8 mouse cellular contexts compared by ENCODE assay signal in genomic region chr17:35980363-35980754, GRCm38 (mm10). TPM values are rescaled to one million over a fixed set of nuclear protein-coding genes. Genes with fewer than 3 reads are reported as not detected.
DNase-seq lines count a peak whose midpoint lies in the region; ATAC-seq and TF ChIP-seq lines count a peak whose summit lies in the region.

No protein-coding gene starts in this region.

- H3K4me3 ChIP-seq in intestine, embryonic 14.5 days (ENCODE audit: low read depth, low read length): peak overlapping the region; percentile 98
- H3K4me3 ChIP-seq in limb, embryonic 10.5 days: peak overlapping the region; percentile 95
- H3K4me3 ChIP-seq in testis, adult 2 months (ENCODE audit: control insufficient read depth, low read depth, low read length): peak overlapping the region; percentile 95

- peaks cover 47% of the 10 kb centered on the region for H3K36me3 ChIP-seq in intestine, embryonic 14.5 days (ENCODE audit: control insufficient read depth, insufficient read depth, low read length)
- H3K36me3 ChIP-seq in limb, embryonic 10.5 days: peaks cover 59% of the 10 kb centered on the region
- H3K36me3 ChIP-seq in testis, adult 2 months (ENCODE audit: control insufficient read depth, insufficient read depth, low read length): peaks cover 14% of the 10 kb centered on the region

- TF ChIP-seq POLR2A in testis, adult 2 months (IDR thresholded peaks at IDR 0.05; ENCODE audit: control insufficient read depth, low read depth, low read length): no peak; the same call in 1 of the 2 replicates

- H3K9me3 ChIP-seq in intestine, embryonic 14.5 days (ENCODE audit: control insufficient read depth, low read length): no peaks in the 10 kb centered on the region
- no peaks in the 10 kb centered on the region for H3K9me3 ChIP-seq in limb, embryonic 10.5 days (replicated peaks)

- DNase-seq in layer of hippocampus, adult 11-12 months (ENCODE audit: low spot score): peak; percentile 53
- no peak for DNase-seq in layer of hippocampus, adult 9-10 months (ENCODE audit: low spot score)
- DNase-seq in embryo, embryonic 10.5 days (ENCODE audit: low spot score): peak; percentile 54
- DNase-seq in gastrocnemius, postnatal 36 days: peak; percentile 24 to 49
- DNase-seq in intestine, embryonic 14.5 days (ENCODE audit: low spot score): peak; percentile 85
- DNase-seq in limb, embryonic 10.5 days (ENCODE audit: low spot score): no peak
- peak; percentile 37 for DNase-seq in mesoderm, embryonic 11.5 days (ENCODE audit: low read depth, low spot score)

- TF ChIP-seq CTCF in testis, adult 2 months (IDR thresholded peaks at IDR 0.05; ENCODE audit: control insufficient read depth, insufficient read depth, insufficient replicate concordance, low read depth, low read length): no peak

- WGBS in intestine, embryonic 14.5 days: 0% methylated on average over 29 of the region's 29 CpGs
- WGBS in limb, embryonic 10.5 days: 0% methylated on average over 26 of the region's 29 CpGs

- peak overlapping the region; percentile 74 for H3K9ac ChIP-seq in intestine, embryonic 14.5 days (ENCODE audit: low read length)

- intact Hi-C loops in gastrocnemius, postnatal 36 days (cut with DNase I): no loop called here

- H3K27ac ChIP-seq in intestine, embryonic 14.5 days (ENCODE audit: low read depth): peak overlapping the region; percentile 98
- H3K27ac ChIP-seq in limb, embryonic 10.5 days: peak overlapping the region; percentile 95
- H3K27ac ChIP-seq in testis, adult 2 months (ENCODE audit: control insufficient read depth, insufficient read depth, low read depth, low read length): peak overlapping the region; percentile 90

- peaks cover 15% of the 10 kb centered on the region for H3K4me1 ChIP-seq in intestine, embryonic 14.5 days (replicated peaks; ENCODE audit: control insufficient read depth, insufficient read depth, low read length)
- peaks cover 22% of the 10 kb centered on the region for H3K4me1 ChIP-seq in limb, embryonic 10.5 days
- peaks cover 8% of the 10 kb centered on the region for H3K4me1 ChIP-seq in testis, adult 2 months (ENCODE audit: control insufficient read depth, insufficient read depth, low read length)

- no peaks in the 10 kb centered on the region for H3K27me3 ChIP-seq in intestine, embryonic 14.5 days (replicated peaks; ENCODE audit: control insufficient read depth, insufficient read depth, low read length)
- no peaks in the 10 kb centered on the region for H3K27me3 ChIP-seq in limb, embryonic 10.5 days (ENCODE audit: low read depth, poor library complexity, severe bottlenecking)
- H3K27me3 ChIP-seq in testis, adult 2 months (ENCODE audit: control insufficient read depth, insufficient read depth, low read length): no peaks in the 10 kb centered on the region

- H3K4me2 ChIP-seq in intestine, embryonic 14.5 days (ENCODE audit: low read length): peak overlapping the region; percentile 89

- peak; percentile 42 for ATAC-seq in intestine, embryonic 14.5 days (replicated peaks; ENCODE audit: low FRiP score, low TSS enrichment, low read depth)

RNA-seq across cellular contexts. Expression of gene Prr3, which starts 0.3 kb away (rescaled TPM):
- total RNA-seq in gastrocnemius, postnatal 36 days (2021): 1 to 10 TPM; 1.7 to 3.4 TPM
- 25.3 and 26.1 TPM in 2 replicates for polyA plus RNA-seq in intestine, embryonic 14.5 days (2014; fragmentation: Nextera tagmentation; extraction: Ambion mirVana)
- polyA plus RNA-seq in limb, embryonic 10.5 days (2016; fragmentation: Nextera tagmentation; extraction: Ambion mirVana): 44.9 and 49.4 TPM in 2 replicates
- 35.7 and 38.2 TPM in 2 replicates for polyA plus RNA-seq in testis, adult 2 months (2012; rRNA removed)

RNA-seq across cellular contexts. Expression of gene Gnl1, which starts 0.7 kb away (rescaled TPM):
- total RNA-seq in gastrocnemius, postnatal 36 days (2021): 10 to 100 TPM; 16.6 to 18.7 TPM
- polyA plus RNA-seq in intestine, embryonic 14.5 days (2014; fragmentation: Nextera tagmentation; extraction: Ambion mirVana): 37.8 and 38.3 TPM in 2 replicates
- polyA plus RNA-seq in limb, embryonic 10.5 days (2016; fragmentation: Nextera tagmentation; extraction: Ambion mirVana): 61.6 and 63.1 TPM in 2 replicates
- 109 and 114 TPM in 2 replicates for polyA plus RNA-seq in testis, adult 2 months (2012; rRNA removed)

RNA-seq across cellular contexts. Expression of gene Abcf1, which starts 10.8 kb away (rescaled TPM):
- total RNA-seq in gastrocnemius, postnatal 36 days (2021): 10 to 100 TPM; 64.3 to 70.2 TPM
- 88.4 and 89.1 TPM in 2 replicates for polyA plus RNA-seq in intestine, embryonic 14.5 days (2014; fragmentation: Nextera tagmentation; extraction: Ambion mirVana)
- 98.3 and 109 TPM in 2 replicates for polyA plus RNA-seq in limb, embryonic 10.5 days (2016; fragmentation: Nextera tagmentation; extraction: Ambion mirVana)
- polyA plus RNA-seq in testis, adult 2 months (2012; rRNA removed): 122 and 129 TPM in 2 replicates

RNA-seq across cellular contexts. Expression of gene H2-T24, which starts 40.0 kb away (rescaled TPM):
- total RNA-seq in gastrocnemius, postnatal 36 days (2021): 1 to 10 TPM in 1 of 2 experiments, under 1 TPM in 1; 0.84 to 2.1 TPM
- polyA plus RNA-seq in intestine, embryonic 14.5 days (2014; fragmentation: Nextera tagmentation; extraction: Ambion mirVana): 2.0 and 3.4 TPM in 2 replicates
- 3.2 and 4.0 TPM in 2 replicates for polyA plus RNA-seq in limb, embryonic 10.5 days (2016; fragmentation: Nextera tagmentation; extraction: Ambion mirVana)
- polyA plus RNA-seq in testis, adult 2 months (2012; rRNA removed): 0.07 and 0.17 TPM in 2 replicates

RNA-seq across cellular contexts. Expression of gene H2-T23, which starts 52.3 kb away (rescaled TPM):
- total RNA-seq in gastrocnemius, postnatal 36 days (2021): 1 to 10 TPM; 7.7 to 8.3 TPM
- polyA plus RNA-seq in intestine, embryonic 14.5 days (2014; fragmentation: Nextera tagmentation; extraction: Ambion mirVana): 4.9 and 5.7 TPM in 2 replicates
- 1.2 and 1.5 TPM in 2 replicates for polyA plus RNA-seq in limb, embryonic 10.5 days (2016; fragmentation: Nextera tagmentation; extraction: Ambion mirVana)
- 2.8 and 4.7 TPM in 2 replicates for polyA plus RNA-seq in testis, adult 2 months (2012; rRNA removed)

Comparison
In these comparisons a context has a peak if more than half of its experiments do, and no peak if none do; other contexts are left out.
1. DNase-seq: peak in layer of hippocampus, adult 11-12 months (single experiment), embryo, embryonic 10.5 days (single experiment), gastrocnemius, postnatal 36 days (2 of 2), intestine, embryonic 14.5 days (single experiment) and mesoderm, embryonic 11.5 days (single experiment); none in layer of hippocampus, adult 9-10 months (single experiment) and limb, embryonic 10.5 days (single experiment).
2. Peak in every context shown above with its lines, with median percentiles within 50 percentile points of each other: H3K27ac ChIP-seq and H3K4me3 ChIP-seq.